Mouse (Mus musculus) heart, adult 11 months (tissue): ENCODE data around the gene Oaf.
A peak's percentile ranks its signal among the peaks of the same experiment; 100 is the strongest.

Source experiments
- DNase-seq: peaks from one replicate; pipeline ENCODE4 v3.0.0; 2022

Gene Oaf

DNA sequence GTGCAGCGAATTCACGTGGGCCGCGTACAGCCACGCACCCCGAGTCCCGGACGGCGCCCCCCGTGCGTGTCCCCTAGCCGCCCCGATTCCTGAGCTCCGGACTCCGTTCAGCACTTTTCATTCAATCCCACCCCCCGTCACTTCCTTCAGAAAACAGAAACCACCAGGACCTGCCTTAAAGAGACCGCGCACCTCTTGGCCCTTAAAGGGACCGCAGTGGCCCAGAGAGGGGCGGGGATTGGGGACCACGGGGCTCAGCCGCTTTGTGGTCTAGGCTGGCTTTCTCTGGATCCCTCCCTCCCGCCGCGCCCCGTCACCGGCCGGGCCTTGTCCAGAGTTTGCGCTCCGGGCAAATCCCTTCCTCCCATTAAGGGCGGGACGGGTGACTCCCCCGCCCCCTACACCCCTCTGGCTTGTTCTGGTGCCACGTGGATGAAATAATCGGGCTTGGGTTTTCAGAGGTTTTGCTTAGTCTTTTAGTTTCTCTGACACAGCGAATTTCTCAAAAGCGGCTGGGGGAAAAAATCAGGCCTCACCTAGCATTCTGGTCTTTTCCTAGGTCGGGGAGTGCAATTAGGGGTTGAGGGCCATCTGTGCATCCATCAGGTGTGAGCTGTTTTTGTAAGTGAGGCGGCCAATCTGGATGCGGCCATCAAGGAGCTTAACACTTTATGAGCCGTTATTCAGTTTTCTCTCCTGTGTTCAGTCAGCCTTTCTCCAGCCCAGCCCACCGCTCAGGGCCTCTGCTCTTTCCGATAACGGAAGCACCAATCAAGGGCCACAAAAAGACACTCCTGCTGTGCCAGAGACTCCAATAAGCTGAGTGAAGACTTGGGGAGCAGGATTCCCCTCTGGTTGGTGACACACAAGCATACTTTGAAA, at the start of gene Oaf:
Oaf (minus strand) TSS at position 200 of the 882 bp plus-strand sequence.
- DNase-seq = peak; percentile 99

- peak; percentile 91 for DNase-seq
Observed at GRCm38 (mm10) chr9:43286870-43287269, 47.2 kb upstream of the Oaf start.

DNA sequence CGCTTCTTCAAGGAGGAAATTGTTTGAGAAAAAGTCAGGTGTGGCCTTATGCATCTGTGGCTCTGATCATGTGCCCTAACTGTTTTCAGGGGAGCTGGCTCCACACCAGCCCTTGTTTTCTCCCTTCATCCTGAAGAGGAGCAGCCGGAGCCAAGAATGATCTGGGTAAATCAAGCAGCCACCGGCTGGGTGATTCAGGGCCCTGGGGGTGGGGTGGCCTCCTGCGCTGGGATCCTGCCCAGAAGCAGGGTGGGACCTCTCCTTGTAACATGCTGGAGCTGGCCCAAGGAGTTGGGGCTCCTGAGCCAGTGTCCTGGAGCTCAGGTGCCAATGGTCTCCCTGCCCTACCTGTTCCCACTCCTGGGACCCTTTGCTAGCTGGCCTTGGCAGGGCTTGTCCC, 45.6 kb upstream of the Oaf start:
- peak; percentile 92 for DNase-seq

DNA sequence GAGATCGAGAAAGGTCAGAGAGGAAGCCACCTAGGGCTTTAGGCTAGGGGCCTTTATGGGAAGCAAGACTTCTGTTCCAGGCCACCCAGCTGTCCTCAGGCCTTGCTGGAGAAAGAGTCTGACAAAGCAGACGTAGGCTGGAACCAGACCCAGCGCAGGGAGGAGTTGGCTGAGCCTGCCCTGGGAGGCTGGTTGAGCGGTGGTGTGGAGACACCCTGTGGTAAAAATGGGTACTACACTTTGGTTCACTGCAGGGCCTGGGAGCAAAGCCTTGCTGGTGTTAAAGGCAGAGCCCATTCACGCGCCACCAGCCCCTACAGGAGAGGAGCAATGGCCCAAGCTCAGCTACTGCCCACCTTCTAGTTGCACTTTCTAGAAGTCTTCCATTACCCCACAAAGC, 44.6 kb upstream of the Oaf start:
- DNase-seq = peak; percentile 98

- peak; percentile 95 for DNase-seq
Observed at GRCm38 (mm10) chr9:43273735-43274134, 34.0 kb upstream of the Oaf start.

- DNase-seq = peak; percentile 90
Observed at GRCm38 (mm10) chr9:43271761-43272518, 32.2 kb upstream of the Oaf start.

GRCm38 (mm10) chr9:43270723-43271252, 31.1 kb upstream of the Oaf start:
- DNase-seq = peak; percentile 96

GRCm38 (mm10) chr9:43269166-43269565, 29.5 kb upstream of the Oaf start:
- DNase-seq = no peak

DNA sequence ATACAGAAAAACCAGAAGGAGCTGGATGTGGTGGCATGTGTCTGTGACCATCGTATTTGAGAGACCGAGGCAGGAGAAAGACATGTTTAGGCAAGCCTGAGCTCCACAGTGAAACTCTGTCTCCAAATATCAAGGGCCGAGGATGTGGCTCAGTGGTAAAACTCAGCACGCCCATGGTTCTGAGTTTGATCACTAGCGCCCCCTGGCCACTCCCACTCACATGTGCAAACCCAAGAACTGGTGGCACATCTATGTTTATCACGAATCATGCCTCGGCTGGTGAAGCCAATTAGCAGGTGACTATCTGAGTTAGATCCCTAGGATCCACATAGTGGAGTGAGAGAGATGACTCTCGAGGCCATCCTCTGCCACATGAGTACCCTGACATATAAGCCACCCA, 27.6 kb upstream of the Oaf start:
- DNase-seq = no peak

DNA sequence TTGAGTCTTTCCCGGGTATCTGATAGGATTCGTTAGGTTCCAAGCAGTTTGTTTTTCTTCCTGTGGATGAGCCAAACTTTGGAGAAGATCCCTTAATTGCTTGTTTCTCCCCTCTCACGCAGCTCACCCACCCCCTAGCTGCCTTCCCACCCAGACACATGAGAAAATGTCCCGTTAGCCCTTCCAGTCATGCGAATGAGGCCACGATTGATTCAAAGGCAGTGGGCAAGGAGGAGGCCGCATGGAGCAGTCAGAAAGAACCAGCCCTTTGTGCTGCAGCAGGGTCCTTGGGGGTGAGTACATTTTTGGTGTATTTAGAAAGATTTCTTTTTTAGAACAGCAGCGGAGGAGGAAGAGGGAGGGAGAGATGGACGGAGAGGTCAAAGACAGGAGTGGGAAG, 25.5 kb upstream of the Oaf start:
- peak; percentile 89 for DNase-seq

DNA sequence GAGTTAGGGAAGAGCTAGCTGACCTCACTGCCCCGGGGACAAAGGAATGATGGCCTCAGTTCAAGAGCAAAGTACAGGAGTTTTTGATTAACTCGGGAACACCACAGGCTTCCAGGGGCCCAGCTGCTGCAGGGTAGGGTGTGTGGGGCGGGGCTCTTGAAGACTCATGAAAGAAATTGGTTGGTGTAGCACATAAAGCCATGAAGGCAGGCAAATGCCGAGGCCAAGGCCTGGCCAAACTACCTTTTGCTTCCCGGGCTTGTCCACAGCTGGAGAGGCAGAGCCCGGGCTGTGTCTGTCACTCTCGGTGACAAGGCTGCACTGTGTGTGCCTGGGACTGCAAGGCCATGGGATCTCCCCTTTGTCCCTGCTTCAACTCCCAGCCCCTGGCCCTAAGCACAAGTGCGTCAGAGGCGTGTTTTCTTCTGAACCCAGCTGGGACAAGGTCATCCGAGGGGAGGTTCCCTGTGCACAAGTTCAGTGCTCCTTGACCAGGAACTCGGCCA, 24.3 kb upstream of the Oaf start:
- DNase-seq = peak; percentile 99

DNA sequence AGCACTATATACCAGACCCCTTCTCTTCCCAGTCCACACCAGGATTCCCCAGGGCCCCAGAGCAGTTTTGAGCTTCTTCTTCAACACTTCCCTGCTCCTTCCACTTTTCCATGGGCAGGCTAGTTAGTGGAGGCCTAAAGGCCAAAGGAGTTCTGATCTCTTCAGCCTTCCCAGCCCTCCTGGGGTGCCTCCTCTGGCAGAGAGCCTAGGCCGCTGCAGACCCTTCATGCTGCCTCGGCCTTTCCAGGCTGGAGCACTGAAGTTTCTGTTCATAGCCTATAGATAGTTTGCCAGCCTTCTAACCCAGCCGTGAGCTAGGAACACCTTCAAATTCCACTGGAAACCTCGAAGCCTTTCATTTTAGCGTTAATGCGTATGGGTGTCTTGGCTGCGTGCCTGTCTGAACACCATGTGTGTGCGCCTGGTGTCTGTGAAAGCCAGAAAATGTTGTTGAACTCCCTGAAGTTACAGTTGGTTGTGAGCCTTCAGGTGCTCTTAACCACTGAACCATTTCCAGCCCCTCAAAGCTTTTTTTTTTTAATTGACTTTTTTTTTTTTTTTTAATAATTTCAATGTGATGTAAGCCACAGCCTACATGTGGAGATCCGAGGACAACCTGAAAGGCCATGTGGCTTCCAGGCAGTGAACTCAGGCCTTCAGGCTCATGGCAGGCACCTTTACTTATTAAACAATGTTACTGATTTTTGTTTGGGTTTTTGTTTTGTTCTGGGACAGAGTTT, 23.3 kb upstream of the Oaf start:
- peak; percentile 89 for DNase-seq

DNA sequence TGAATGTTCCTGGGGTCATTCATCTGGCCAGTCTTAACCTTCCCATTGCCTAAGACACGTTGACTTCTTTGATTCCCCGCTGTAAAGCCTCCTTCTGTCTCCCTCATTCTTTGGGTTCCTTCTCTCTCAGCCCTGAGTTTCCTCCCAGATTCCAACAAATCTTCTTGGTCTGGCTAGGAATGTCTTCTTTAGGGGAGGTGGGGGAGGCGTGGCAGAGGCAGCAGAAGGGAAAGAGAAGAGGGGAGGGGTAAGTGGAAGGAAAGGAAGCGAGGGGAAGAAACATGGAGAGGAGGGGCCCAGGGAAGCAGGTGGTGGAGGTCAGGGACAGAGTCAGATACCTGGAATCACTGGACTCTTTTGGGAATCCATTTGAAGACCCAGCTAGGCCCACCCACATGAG, 22.7 kb upstream of the Oaf start:
- DNase-seq = no peak

DNA sequence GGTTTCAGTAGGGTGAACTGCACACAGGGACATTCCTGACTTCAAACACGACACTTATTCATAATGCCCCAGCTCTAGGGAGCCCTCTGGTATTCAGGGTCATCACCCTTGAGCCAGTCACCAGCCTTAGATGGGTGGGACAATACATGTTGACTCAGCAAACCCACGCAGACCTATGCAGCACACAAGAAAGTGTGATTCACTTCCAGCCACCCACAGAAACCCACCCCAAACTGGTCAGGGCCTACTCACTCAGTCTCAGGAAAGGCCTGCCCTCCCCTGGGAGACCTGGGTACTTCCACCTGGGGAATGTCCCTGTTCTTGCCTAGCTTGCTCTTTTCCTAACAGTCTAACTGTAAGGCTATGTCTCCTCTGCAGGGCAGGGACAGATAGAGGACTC, 22.2 kb upstream of the Oaf start:
- DNase-seq = no peak

GRCm38 (mm10) chr9:43261124-43261907, 21.6 kb upstream of the Oaf start:
- no peak for DNase-seq

GRCm38 (mm10) chr9:43260661-43261060, 20.9 kb upstream of the Oaf start:
- DNase-seq = no peak

- peak; percentile 98 for DNase-seq
Observed at GRCm38 (mm10) chr9:43253271-43253681, 13.6 kb upstream of the Oaf start.

- DNase-seq = peak; percentile 92
Observed at GRCm38 (mm10) chr9:43252790-43253189, 13.1 kb upstream of the Oaf start.

- DNase-seq = no peak
Observed at GRCm38 (mm10) chr9:43251786-43252185, 12.1 kb upstream of the Oaf start.

DNA sequence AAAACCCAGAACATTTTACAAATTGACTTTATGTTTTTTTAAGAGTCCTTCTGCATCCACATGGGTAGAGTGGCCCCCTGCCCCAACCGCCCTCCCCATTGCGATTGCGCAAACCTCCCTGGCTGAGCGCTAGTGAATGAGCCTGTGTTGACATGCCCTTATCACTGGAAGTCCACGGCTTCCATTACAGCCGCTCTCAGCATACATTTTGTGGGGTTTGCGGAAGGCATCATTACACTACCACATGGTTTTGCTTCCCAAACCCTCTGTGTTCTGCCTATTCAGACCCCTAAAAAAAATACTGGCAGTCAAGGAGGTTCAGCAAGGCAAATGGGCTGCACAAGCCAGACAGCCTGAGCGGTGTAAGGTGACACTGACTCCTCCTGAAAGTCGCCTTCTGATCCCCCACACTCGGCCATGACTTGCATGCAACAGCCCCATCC, 7.0 kb upstream of the Oaf start:
- peak; percentile 94 for DNase-seq

GRCm38 (mm10) chr9:43245801-43246570, 6.3 kb upstream of the Oaf start:
- DNase-seq = no peak
